In the genomic region with DNA sequence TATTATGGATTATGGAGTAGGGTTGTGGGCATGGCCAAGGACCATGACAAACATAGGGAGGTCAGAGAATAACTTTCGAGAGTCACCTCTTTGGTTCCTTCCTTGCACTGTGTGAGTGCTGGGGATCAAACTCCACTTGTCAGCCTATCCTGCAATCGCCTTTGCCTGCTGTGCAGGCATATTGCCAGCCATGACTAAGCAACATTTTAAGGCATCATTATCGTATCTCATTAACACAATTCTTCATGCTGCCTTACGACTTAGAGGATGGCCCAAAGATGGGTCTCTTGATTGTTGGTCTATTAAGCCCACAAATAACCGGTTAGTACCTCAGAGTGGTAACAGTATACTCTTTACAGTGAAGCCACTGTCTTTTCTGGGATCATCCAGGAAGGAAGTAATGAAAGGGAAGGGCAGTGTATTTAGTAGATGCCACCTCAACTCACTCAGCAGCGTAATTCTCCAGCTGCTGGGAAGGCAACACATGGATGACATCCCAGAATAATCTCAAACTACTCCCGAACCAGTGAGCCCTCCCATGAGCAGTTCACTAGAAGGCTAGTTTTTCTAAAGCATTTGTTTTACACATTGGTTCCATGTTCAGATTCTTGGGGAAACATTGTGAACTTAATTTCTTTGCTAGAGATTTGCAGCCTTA, we compare ENCODE assay signal across 13 mouse cellular contexts. TPM values are rescaled to one million over a fixed set of nuclear protein-coding genes. Genes with fewer than 3 reads are reported as not detected.
DNase-seq lines count a peak whose midpoint lies in the region; ATAC-seq and TF ChIP-seq lines count a peak whose summit lies in the region.
"Had no signal": no experiment of that assay in that cellular context is flagged by ENCODE, and none has a peak within 500 bp of the region (broad histone marks: within the 10 kb centered on the region; RNA-seq: fewer than 3 reads in every experiment).

No protein-coding gene starts in this region.

- no peak overlapping the region for H3K4me2 ChIP-seq in liver, embryonic 14.5 days (ENCODE audit: low read depth)
- no peak overlapping the region for H3K4me2 ChIP-seq in intestine, embryonic 16.5 days (ENCODE audit: low read depth, low read length)
- H3K4me2 ChIP-seq: forebrain, embryonic 15.5 days had no signal

- TF ChIP-seq EP300 in liver, embryonic 14.5 days (IDR thresholded peaks at IDR 0.05; ENCODE audit: low read depth) = peak; percentile 36; the same call in 1 of the 2 replicates

- ATAC-seq in liver, embryonic 14.5 days (ENCODE audit: insufficient read depth) = 0 out of 2 replicates have a peak, but pooled peaks have one; percentile 52
- ATAC-seq in intestine, embryonic 16.5 days = peak; percentile 74; the same call in 1 of the 2 replicates
- ATAC-seq: forebrain, embryonic 15.5 days; lung, postnatal 0 days had no signal

- 48% methylated on average over 7 of the region's 7 CpGs for WGBS in liver, embryonic 14.5 days (ENCODE audit: insufficient replicate concordance)
- WGBS in intestine, embryonic 16.5 days = 70% methylated on average over 7 of the region's 7 CpGs
- WGBS in cerebellum, adult 2 months = 56% methylated on average over 7 of the region's 7 CpGs

- no peaks in the 10 kb centered on the region for H3K9me3 ChIP-seq in liver, embryonic 14.5 days (ENCODE audit: control insufficient read depth, low read length)
- H3K9me3 ChIP-seq in intestine, embryonic 16.5 days (ENCODE audit: control insufficient read depth, low read length) = no peaks in the 10 kb centered on the region
- H3K9me3 ChIP-seq: forebrain, embryonic 15.5 days had no signal

- TF ChIP-seq POLR2A in cerebellum, adult 2 months (IDR thresholded peaks at IDR 0.05; ENCODE audit: borderline replicate concordance, insufficient read depth, low read length) = no peak

- DNase-seq in liver, embryonic 14.5 days (ENCODE audit: low read depth in 3 of 3, low spot score in 3 of 3) = peak in 1 of 3 experiments; percentile 3
- no peak for DNase-seq in liver
- DNase-seq in brain, adult 2 months (ENCODE audit: low read depth, low spot score) = peak; percentile 30
- peak; percentile 17 to 52 for DNase-seq in spleen, postnatal 14 days (ENCODE audit: low spot score in 2 of 2)
- DNase-seq in cerebellum, adult 2 months = no peak
- no peak for DNase-seq in gastrocnemius, adult 18-20 months (ENCODE audit: low spot score)
- DNase-seq: cerebellum, adult 11 months; embryo, embryonic 11 days; heart, postnatal 4 days; thymus, postnatal 25 days had no signal

- no peak for TF ChIP-seq CTCF in liver, embryonic 14.5 days (IDR thresholded peaks at IDR 0.05; ENCODE audit: low read depth)
- no peak for TF ChIP-seq CTCF in cerebellum, adult 2 months (IDR thresholded peaks at IDR 0.05; ENCODE audit: borderline replicate concordance, insufficient read depth, low read depth, low read length)

- H3K36me3 ChIP-seq in liver, embryonic 14.5 days (replicated peaks; ENCODE audit: control insufficient read depth, insufficient read depth, low read depth) = no peaks in the 10 kb centered on the region
- no peaks in the 10 kb centered on the region for H3K36me3 ChIP-seq in intestine, embryonic 16.5 days (ENCODE audit: control insufficient read depth, insufficient read depth, low read length)
- H3K36me3 ChIP-seq: forebrain, embryonic 15.5 days had no signal

- H3K4me1 ChIP-seq in liver, embryonic 14.5 days (replicated peaks; ENCODE audit: control insufficient read depth in 2 of 2, insufficient read depth in 2 of 2, low read length in 1 of 2) = no peaks in the 10 kb centered on the region
- peaks cover 3% of the 10 kb centered on the region; the same call in 1 of the 2 replicates for H3K4me1 ChIP-seq in intestine, embryonic 16.5 days (ENCODE audit: control insufficient read depth, insufficient read depth, low read length)
- H3K4me1 ChIP-seq in cerebellum, adult 2 months (ENCODE audit: control insufficient read depth, insufficient read depth, low read length) = no peaks in the 10 kb centered on the region

- no peak overlapping the region for H3K9ac ChIP-seq in liver, embryonic 14.5 days (replicated peaks)
- H3K9ac ChIP-seq in intestine, embryonic 16.5 days (ENCODE audit: low read depth, low read length) = no peak overlapping the region
- H3K9ac ChIP-seq: forebrain, embryonic 15.5 days had no signal

- H3K27ac ChIP-seq in liver, embryonic 14.5 days = no peak overlapping the region
- H3K27ac ChIP-seq in intestine, embryonic 16.5 days (ENCODE audit: low read length) = no peak overlapping the region
- H3K27ac ChIP-seq in cerebellum, adult 2 months (ENCODE audit: insufficient read depth, low read length) = no peak overlapping the region
- H3K27ac ChIP-seq: forebrain, embryonic 15.5 days had no signal

- H3K4me3 ChIP-seq in liver, embryonic 14.5 days (ENCODE audit: insufficient read depth in 1 of 2, low read depth in 2 of 2, low read length in 2 of 2) = no peak overlapping the region
- no peak overlapping the region for H3K4me3 ChIP-seq in intestine, embryonic 16.5 days (ENCODE audit: low read length)
- no peak overlapping the region for H3K4me3 ChIP-seq in cerebellum, adult 2 months (replicated peaks; ENCODE audit: insufficient read depth, low read depth, low read length)
- H3K4me3 ChIP-seq: forebrain, embryonic 15.5 days had no signal

- H3K27me3 ChIP-seq in liver, embryonic 14.5 days (ENCODE audit: control insufficient read depth, insufficient read depth, low read length) = no peaks in the 10 kb centered on the region
- H3K27me3 ChIP-seq in intestine, embryonic 16.5 days (replicated peaks; ENCODE audit: control insufficient read depth, insufficient read depth, low read length) = no peaks in the 10 kb centered on the region
- no peaks in the 10 kb centered on the region for H3K27me3 ChIP-seq in cerebellum, adult 2 months (ENCODE audit: control insufficient read depth, insufficient read depth, low read length)
- H3K27me3 ChIP-seq: forebrain, embryonic 15.5 days had no signal

RNA-seq across cellular contexts. Expression of a gene that starts 45.9 kb away (rescaled TPM):
- polyA plus RNA-seq in liver, embryonic 14.5 days (2012; rRNA removed) = 14.8 and 24.4 TPM in 2 replicates
- polyA plus RNA-seq in liver, embryonic 14.5 days (2014; fragmentation: Nextera tagmentation; extraction: Ambion mirVana) = 45.1 and 46.0 TPM in 2 replicates
- polyA plus RNA-seq in intestine, embryonic 16.5 days (2015; fragmentation: Nextera tagmentation; extraction: Ambion mirVana) = 50.0 and 51.0 TPM in 2 replicates
- polyA plus RNA-seq in cerebellum, adult 2 months (2012; rRNA removed) = 45.3 and 46.4 TPM in 2 replicates
- 10 to 100 TPM; 45.3 to 48.4 TPM for total RNA-seq in gastrocnemius, adult 18-20 months (2021)

RNA-seq across cellular contexts. Expression of a gene that starts 46.0 kb away (rescaled TPM):
- polyA plus RNA-seq in liver, embryonic 14.5 days (2012; rRNA removed) = 11.7 and 16.0 TPM in 2 replicates
- 23.1 and 23.8 TPM in 2 replicates for polyA plus RNA-seq in liver, embryonic 14.5 days (2014; fragmentation: Nextera tagmentation; extraction: Ambion mirVana)
- polyA plus RNA-seq in intestine, embryonic 16.5 days (2015; fragmentation: Nextera tagmentation; extraction: Ambion mirVana) = 34.6 and 37.7 TPM in 2 replicates
- polyA plus RNA-seq in cerebellum, adult 2 months (2012; rRNA removed) = 57.0 and 66.0 TPM in 2 replicates
- total RNA-seq in gastrocnemius, adult 18-20 months (2021) = 10 to 100 TPM; 86.1 to 89.6 TPM

Comparison
In these comparisons a context has a peak if more than half of its experiments do, and no peak if none do; other contexts are left out.
1. DNase-seq: peak in brain, adult 2 months (single experiment) and spleen, postnatal 14 days (2 of 2); none in liver (single experiment), cerebellum, adult 2 months (0 of 2) and gastrocnemius, adult 18-20 months (single experiment).